Mouse (Mus musculus) natural killer cell, adult 2 months (primary cell): ENCODE measurements around the gene Dst.

Experiments
- DNase-seq, 2 experiments: peaks; one replicate each; pipeline ENCODE4 v3.0.0; 2022; ENCODE audit warnings: low spot score in 2 of 2

The Dst gene

GRCm38 (mm10) chr1:34169086-34169485, 261.1 kb downstream of the Dst start:
- DNase-seq: no peak

- DNase-seq: no peak
Measured at GRCm38 (mm10) chr1:34174517-34174916, 266.5 kb downstream of the Dst start.

GRCm38 (mm10) chr1:34174961-34175360, 266.9 kb downstream of the Dst start:
- DNase-seq: no peak

DNA sequence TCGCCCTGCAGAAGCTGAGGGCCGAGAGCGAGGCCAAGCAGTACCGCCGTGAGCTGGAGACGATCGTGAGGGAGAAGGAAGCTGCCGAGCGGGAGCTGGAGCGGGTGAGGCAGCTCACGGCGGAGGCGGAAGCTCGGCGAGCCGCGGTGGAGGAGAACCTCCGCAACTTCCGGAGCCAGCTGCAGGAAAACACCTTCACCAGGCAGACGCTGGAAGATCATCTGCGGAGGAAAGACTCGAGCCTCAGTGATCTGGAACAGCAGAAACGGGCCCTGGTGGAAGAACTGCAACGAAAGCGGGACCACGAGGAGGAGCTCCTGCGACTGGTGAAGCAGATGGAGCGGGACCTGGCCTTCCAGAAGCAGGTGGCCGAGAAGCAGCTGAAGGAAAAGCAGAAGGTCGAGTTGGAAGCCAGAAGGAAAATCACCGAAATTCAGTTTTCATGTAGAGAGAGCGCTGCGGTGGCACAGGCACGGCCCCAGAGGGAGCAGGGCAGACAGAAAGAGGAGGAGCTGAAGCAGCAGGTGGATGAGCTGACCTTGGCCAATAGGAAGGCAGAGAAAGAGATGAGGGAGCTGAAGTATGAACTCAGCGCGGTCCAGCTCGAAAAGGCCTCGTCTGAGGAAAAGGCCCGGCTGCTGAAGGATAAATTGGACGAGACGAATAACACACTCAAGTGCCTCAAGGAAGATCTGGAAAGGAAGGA, 270.1 kb downstream of the Dst start:
- no peak for DNase-seq

- no peak for DNase-seq
Measured at GRCm38 (mm10) chr1:34179756-34180155, 271.7 kb downstream of the Dst start.

GRCm38 (mm10) chr1:34182406-34183249, 274.6 kb downstream of the Dst start:
- no peak for DNase-seq

DNA sequence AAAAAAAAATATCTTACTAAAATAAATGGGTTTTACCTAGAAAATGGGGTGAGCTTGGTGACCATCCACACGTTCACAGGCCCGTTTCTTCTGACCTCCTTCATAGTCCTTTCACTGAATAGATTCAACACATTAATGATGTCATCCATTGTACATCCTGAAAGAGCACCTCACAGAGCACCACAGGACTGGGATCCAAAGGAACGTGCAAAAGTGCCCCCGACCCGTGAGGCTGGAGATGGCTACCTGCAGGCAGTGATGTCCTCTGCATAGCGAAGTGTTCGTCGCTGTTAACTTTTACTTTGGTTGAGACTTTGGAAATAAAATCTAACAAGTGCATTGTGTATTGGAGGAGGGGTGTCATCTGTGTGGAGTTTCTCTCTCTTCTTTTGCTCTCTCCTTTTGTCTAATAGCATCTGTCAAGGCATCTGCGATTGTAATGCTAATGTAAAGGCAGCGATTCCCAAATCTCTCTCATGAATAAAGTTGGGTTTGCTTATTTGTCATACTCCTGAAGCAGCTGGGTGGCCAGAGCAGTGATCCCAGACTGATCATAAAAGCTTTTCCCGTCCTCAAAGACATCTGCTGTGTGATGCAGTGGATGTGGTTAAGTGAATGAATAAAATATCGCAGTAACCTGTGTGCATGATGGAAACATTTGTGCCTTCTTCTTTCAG, 275.4 kb downstream of the Dst start:
- no peak for DNase-seq

GRCm38 (mm10) chr1:34184266-34184665, 276.2 kb downstream of the Dst start:
- DNase-seq: no peak

DNA sequence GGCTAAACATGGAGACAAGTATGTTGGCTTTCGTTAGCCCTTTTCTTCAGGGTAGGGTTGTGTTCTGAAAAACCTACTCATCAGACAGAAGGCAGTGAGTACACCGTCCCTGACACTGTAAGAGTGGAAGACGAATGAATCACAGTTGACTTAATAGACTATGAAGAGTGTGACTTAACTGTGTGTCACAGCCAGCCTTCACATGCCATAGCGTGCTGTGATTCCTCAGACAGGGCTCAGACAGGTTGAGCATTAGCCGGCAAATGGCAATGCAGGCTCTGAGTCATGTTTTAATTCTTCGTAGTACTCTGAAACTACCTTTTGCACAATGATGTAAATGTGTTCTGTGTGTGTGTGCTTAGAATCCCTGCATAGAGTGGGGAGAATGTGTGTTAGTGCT, 278.0 kb downstream of the Dst start:
- no peak for DNase-seq

DNA sequence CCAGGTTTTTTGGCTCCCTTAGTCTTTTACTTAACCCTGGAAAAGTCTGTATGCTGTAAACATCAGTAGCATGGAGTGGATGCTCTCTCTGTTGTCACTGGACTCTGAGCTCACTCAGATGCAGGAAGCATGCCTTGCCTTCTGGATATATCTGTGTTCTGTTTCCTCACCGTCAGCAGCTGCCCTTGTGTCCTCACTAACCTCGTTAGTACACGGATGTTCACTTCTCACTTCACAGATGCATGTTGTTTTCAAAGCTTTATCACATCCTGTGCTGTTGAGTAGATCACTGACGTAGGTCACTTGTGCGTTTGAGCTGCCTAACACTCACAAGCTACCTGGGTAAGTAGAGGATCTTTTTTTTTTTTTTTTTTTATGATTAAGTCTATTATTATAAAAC, 279.5 kb downstream of the Dst start:
- DNase-seq: no peak

DNA sequence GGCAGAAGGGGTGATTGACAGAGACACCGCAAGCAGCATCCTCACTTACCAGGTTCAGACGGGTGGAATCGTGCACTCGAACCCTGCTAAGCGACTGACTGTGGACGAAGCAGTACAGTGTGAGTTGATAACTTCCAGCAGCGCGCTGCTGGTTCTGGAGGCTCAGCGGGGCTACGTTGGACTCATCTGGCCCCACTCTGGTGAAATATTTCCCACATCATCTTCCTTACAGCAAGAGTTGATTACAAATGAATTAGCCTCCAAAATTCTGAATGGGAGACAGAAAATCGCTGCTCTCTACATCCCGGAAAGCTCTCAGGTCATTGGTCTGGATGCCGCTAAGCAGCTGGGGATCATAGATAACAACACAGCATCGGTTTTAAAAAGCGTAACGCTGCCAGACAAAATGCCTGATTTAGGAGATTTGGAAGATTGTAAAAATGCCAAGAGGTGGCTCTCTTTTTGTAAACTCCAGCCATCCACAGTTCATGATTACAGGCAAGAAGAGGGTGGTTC, 280.8 kb downstream of the Dst start:
- DNase-seq: no peak

DNA sequence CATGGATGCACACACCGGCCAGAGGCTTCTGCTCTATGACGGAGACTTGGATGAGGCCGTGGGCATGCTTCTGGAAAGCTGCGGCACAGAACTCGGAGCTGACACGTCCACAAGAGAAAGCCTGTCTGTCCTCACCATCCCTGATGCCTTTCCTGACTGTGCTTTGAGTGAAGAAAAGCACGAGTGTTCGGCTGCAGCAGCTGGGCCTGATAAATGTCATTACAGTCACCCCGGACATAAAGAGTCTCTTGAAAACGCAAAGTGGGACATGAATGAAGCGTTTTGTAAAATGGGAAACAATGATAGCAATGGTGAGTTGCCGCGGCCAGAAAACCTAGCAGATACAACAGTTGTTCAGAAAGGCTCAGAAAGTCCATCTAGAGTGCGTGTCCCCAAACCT, 281.3 kb downstream of the Dst start:
- DNase-seq: no peak

DNA sequence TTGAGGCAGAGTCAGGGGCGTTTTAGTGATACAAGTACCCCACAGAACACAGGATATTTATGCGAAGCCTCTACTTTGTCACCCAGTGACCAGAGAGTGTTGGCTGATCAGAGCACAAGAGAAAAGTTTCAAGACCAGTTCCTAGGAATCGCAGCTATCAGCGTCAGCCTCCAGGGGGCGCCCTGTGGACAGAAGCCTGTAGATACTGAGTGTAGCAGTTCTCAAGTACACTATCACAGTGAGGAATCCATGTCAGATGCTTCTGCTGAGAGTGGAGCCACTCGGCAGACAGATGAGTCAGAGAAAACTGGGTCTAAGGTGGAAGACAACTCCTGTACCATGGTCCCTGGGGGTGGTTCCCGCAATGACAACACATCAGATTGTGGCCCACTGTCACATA, 281.9 kb downstream of the Dst start:
- DNase-seq: peak in 1 of 2 experiments; percentile 19

- no peak for DNase-seq
Measured at GRCm38 (mm10) chr1:34192174-34192573, 284.1 kb downstream of the Dst start.

DNA sequence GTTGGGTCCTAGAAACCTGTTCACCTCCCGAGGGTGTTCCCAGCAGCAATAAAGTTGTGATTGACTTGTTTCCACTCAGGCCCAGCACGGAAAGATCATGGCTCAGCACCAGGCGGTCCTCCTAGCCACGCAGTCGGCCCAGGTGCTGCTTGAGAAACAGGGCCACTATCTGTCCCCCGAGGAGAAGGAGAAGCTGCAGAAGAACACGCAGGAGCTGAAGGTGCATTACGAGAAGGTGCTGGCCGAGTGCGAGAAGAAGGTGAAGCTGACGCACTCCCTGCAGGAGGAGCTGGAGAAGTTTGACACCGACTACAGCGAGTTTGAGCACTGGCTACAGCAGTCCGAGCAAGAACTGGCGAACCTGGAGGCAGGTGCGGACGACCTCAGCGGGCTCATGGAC, 292.8 kb downstream of the Dst start:
- no peak for DNase-seq

DNA sequence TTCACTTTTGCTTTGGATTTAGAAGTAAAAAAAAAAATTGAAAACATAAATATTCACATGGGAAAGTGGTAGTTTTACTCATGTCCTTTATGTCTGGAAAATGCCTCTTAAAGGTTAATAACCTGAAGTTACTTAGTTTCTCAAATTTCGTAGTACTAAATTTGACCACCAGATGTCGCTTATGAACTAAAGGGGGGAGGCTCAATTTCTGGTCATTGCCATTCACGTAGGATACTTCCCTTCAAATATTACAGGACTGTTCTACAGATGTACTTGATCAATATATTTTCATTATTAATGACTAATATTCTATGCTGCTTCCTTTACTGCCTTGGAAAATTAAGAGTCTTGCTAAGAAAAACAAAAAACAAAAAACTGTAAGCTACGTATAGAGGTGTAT, 293.5 kb downstream of the Dst start:
- no peak for DNase-seq

GRCm38 (mm10) chr1:34211704-34212103, 303.7 kb downstream of the Dst start:
- DNase-seq: no peak

GRCm38 (mm10) chr1:34216456-34216855, 308.4 kb downstream of the Dst start:
- DNase-seq: no peak

- DNase-seq: peak; percentile 44 to 75
Measured at GRCm38 (mm10) chr1:34218323-34218722, 310.3 kb downstream of the Dst start.

- DNase-seq: no peak
Measured at GRCm38 (mm10) chr1:34218801-34219200, 310.8 kb downstream of the Dst start.

DNA sequence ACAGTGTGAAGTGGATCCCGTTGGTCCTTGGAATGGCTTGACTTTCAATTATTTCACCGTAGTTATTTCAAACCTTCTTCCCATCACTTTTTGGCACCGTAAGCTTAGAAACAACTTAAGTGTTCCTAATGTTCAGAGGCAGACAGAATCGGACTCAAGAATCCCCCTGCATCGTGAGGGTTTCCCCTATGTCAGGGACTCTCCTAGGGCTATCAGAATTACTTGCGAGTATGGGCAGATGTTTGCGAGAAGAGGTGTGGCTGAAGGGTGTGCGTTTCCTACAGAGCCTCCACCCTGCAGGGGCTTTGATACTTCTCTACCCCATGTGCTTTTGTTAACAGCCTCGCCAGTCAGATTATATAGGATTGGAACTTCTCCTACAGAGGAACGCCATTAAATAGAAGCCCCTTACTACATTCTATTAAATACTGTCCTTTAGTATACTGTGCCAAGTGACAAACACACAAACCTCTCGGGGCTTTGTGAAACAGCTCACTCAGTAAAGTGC, 312.1 kb downstream of the Dst start:
- no peak for DNase-seq

- no peak for DNase-seq
Measured at GRCm38 (mm10) chr1:34223866-34224265, 315.8 kb downstream of the Dst start.
